Mouse (Mus musculus) Muller cell, postnatal 12 days (primary cell): ENCODE data around the gene Zscan22.
"Not testable (repeated sequence)": the region's sequence is repeated elsewhere in the genome, so short reads cannot be mapped to it uniquely, and the experiment has no call there.

Experiments used
- DNase-seq: peaks from one replicate; pipeline ENCODE4 v3.0.0-alpha.2; 2015; ENCODE audit errors: inconsistent ontology term

Zscan22 gene

GRCm38 (mm10) chr7:12927693-12928589, 30.3 kb downstream of the Zscan22 start:
- DNase-seq = peak; percentile 75

GRCm38 (mm10) chr7:12933615-12934140, 36.1 kb downstream of the Zscan22 start:
- DNase-seq = no peak

- no peak for DNase-seq
Observed at GRCm38 (mm10) chr7:12934808-12935207, 37.2 kb downstream of the Zscan22 start.

GRCm38 (mm10) chr7:12937254-12937803, 39.7 kb downstream of the Zscan22 start:
- DNase-seq = not testable (repeated sequence)

- DNase-seq = no peak
Observed at GRCm38 (mm10) chr7:12940599-12940998, 43.0 kb downstream of the Zscan22 start.

- peak; percentile 6 for DNase-seq
Observed at GRCm38 (mm10) chr7:12943488-12943887, 45.9 kb downstream of the Zscan22 start.

GRCm38 (mm10) chr7:12949032-12949871, 51.6 kb downstream of the Zscan22 start:
- peak; percentile 94 for DNase-seq

GRCm38 (mm10) chr7:12949872-12950229, 52.2 kb downstream of the Zscan22 start:
- no peak for DNase-seq

GRCm38 (mm10) chr7:12954896-12955295, 57.3 kb downstream of the Zscan22 start:
- peak; percentile 29 for DNase-seq

GRCm38 (mm10) chr7:12957511-12957910, 59.9 kb downstream of the Zscan22 start:
- DNase-seq = no peak
